Mouse (Mus musculus): ENCODE data around the gene Gm11634. TPM values are rescaled to one million over a fixed set of nuclear protein-coding genes. Genes with fewer than 3 reads are reported as not detected.

Gene Gm11634
- total and polyA plus RNA-seq, 2 experiments from 2014 or later = not detected

DNA sequence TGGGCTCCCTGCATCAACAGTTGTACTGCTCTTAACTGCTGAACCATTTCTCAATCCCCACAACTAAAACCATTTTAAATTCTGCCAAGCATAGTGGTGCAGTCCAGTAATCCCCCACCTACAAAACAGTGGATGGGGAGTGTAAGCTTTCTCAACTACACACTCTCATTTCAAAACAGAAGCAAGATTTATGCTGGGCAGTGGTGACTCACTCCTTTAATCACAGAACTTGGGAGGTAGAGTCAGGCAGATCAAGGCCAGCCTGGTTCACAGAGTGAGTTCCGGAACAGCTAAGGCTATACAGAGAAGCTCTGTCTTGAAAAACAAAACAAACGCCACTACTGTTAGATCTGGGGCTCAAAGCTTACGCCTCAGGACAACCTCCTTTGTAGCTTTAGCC lies 19.5 kb upstream of the Gm11634 start:
- DNase-seq (no peak), ATAC-seq (no peak)
- no peaks in the 10 kb centered on the region for H3K27me3 ChIP-seq (ENCODE audit: insufficient read depth, low read length)
- 70% methylated on average over 3 of the region's 3 CpGs for WGBS
- TF ChIP-seq CTCF (IDR thresholded peaks at IDR 0.05; ENCODE audit: low read depth) = no peak
- peaks cover 18% of the 10 kb centered on the region for H3K4me1 ChIP-seq (ENCODE audit: insufficient read depth)
- H3K9me3 ChIP-seq (ENCODE audit: low read length) = no peaks in the 10 kb centered on the region
- H3K4me2 ChIP-seq (ENCODE audit: low read depth) = no peak overlapping the region
- no peak overlapping the region for H3K9ac ChIP-seq
- H3K4me3 ChIP-seq (ENCODE audit: low read depth, low read length) = no peak overlapping the region
- H3K27ac ChIP-seq (ENCODE audit: low read depth, low read length) = no peak overlapping the region; the same call in 1 of the 2 replicates
- H3K36me3 ChIP-seq (ENCODE audit: insufficient read depth) = no peaks in the 10 kb centered on the region

DNA sequence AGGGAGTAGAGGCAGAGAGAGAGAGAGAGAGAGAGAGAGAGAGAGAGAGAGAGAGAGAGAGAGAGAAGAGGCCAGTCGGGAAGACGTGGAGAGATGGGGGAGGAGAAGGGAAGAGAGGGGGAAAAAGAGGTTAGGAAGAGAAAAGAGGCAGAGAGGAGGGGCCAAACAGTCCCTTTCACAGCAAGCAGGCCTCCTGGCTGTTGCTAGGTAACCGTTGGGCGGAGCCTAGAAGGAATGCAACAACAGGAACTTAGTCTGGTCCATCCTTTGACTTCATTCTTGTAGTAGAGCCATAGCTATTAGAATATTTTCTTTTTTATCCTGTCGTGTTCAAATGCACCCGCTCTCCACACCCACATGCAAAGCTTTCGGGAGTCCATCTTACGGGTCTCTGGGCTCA lies 18.8 kb upstream of the Gm11634 start:
- WGBS = 3% methylated on average over 7 of the region's 8 CpGs
- H3K4me1 ChIP-seq (ENCODE audit: insufficient read depth) = peaks cover 18% of the 10 kb centered on the region
- no peaks in the 10 kb centered on the region for H3K27me3 ChIP-seq (ENCODE audit: insufficient read depth, low read length)
- peak; percentile 80 for DNase-seq
- peak overlapping the region; percentile 79 for H3K27ac ChIP-seq (ENCODE audit: low read depth, low read length)
- no peaks in the 10 kb centered on the region for H3K36me3 ChIP-seq (ENCODE audit: insufficient read depth)
- no peaks in the 10 kb centered on the region for H3K9me3 ChIP-seq (ENCODE audit: low read length)
- TF ChIP-seq CTCF (IDR thresholded peaks at IDR 0.05; ENCODE audit: low read depth) = no peak
- H3K9ac ChIP-seq = peak overlapping the region; percentile 31; the same call in 1 of the 2 replicates
- H3K4me3 ChIP-seq (ENCODE audit: low read depth, low read length) = peak overlapping the region; percentile 5; the same call in 1 of the 2 replicates
- peak overlapping the region; percentile 33 for H3K4me2 ChIP-seq (ENCODE audit: low read depth)
- peak; percentile 88 for ATAC-seq

DNA sequence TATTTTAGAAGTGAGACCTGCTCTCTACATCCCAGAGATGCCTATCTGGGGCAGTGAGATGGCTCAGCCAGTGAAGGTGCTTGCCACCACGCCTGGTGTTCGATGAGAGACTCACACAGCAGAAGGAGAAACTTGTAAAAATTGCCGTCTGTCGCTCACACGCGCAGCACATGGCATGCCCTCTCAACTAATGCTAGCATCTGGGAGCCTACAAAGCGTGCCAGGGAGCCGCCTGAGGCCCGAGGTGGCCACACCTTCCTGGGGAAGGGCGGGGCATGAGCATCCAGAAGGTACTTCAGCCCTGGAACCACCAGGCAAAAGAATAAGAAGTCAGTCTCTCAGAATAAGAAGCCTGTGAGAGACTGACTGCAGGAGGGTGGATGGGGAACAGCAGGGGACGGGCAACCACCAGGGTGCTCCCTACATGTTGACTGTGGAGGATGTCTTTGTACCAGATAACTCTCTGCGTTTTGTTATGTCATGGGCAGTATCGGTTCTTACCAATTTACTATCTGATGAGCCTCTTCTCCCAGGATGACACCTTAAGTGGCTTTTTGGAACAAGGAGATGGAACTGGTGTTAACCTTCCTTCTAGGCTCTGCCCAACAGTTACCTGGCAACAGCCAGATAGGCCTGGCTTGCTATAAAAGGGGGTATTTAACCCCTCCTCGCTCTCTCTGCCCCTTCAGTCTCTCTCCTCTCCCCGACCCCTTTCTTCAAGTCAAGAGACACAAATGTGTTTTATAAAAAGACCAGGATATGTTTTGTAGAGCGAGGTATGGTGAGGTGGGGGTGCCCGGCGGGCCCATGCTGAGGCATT lies 18.1 kb upstream of the Gm11634 start:
- Histone ChIP-seq H3K4me1 (ENCODE audit: insufficient read depth) (peaks cover 18% of the 10 kb centered on the region), H3K4me2 (ENCODE audit: low read depth) (peak overlapping the region; percentile 33), H3K9me3 (ENCODE audit: low read length) (no peaks in the 10 kb centered on the region), H3K27ac (ENCODE audit: low read depth, low read length) (peak overlapping the region; percentile 79), H3K36me3 (ENCODE audit: insufficient read depth) (no peaks in the 10 kb centered on the region), H3K27me3 (ENCODE audit: insufficient read depth, low read length) (no peaks in the 10 kb centered on the region), H3K9ac (0 out of 2 replicates have a peak overlapping the region, but pooled peaks have one; percentile 6), H3K4me3 (ENCODE audit: low read depth, low read length) (no peak overlapping the region)
- DNase-seq (peak; percentile 58), ATAC-seq (peak; percentile 67)
- 18% methylated on average over 18 of the region's 18 CpGs for WGBS
- TF ChIP-seq CTCF (IDR thresholded peaks at IDR 0.05; ENCODE audit: low read depth) = peak; percentile 21

- 92% methylated on average over 8 of the region's 8 CpGs for WGBS
- Histone ChIP-seq H3K9ac (no peak overlapping the region), H3K4me3 (ENCODE audit: low read depth, low read length) (no peak overlapping the region), H3K36me3 (ENCODE audit: insufficient read depth) (no peaks in the 10 kb centered on the region), H3K4me2 (ENCODE audit: low read depth) (no peak overlapping the region), H3K9me3 (ENCODE audit: low read length) (no peaks in the 10 kb centered on the region), H3K4me1 (ENCODE audit: insufficient read depth) (peaks cover 18% of the 10 kb centered on the region), H3K27ac (ENCODE audit: low read depth, low read length) (no peak overlapping the region), H3K27me3 (ENCODE audit: insufficient read depth, low read length) (no peaks in the 10 kb centered on the region)
- ATAC-seq = no peak
- no peak for TF ChIP-seq CTCF (IDR thresholded peaks at IDR 0.05; ENCODE audit: low read depth)
- no peak for DNase-seq
Measured at GRCm38 (mm10) chr11:101616104-101616503, 17.0 kb upstream of the Gm11634 start.

DNA sequence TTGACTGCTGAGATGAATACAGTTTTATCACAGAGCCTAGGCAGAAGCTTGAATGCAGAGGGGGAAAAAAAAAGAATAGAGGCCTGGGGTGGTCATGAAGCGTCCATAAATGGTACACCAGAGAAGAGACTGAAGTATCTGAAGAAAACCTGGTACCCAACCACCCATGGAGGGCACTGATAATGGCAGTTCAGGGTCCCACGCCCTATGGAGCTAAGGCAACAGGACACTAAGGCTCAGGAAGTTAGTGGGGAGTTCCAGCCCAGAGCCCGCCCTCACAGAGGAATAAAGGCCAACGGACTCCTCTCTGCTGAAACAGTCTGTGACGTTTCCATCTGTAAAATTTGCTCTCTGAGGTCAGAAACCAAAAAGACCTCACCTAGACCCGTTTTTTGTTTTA lies 16.3 kb upstream of the Gm11634 start:
- DNase-seq = no peak
- no peak for TF ChIP-seq CTCF (IDR thresholded peaks at IDR 0.05; ENCODE audit: low read depth)
- Histone ChIP-seq H3K36me3 (ENCODE audit: insufficient read depth) (no peaks in the 10 kb centered on the region), H3K4me2 (ENCODE audit: low read depth) (no peak overlapping the region), H3K27ac (ENCODE audit: low read depth, low read length) (no peak overlapping the region), H3K4me1 (ENCODE audit: insufficient read depth) (peaks cover 18% of the 10 kb centered on the region), H3K4me3 (ENCODE audit: low read depth, low read length) (no peak overlapping the region), H3K9ac (no peak overlapping the region), H3K27me3 (ENCODE audit: insufficient read depth, low read length) (no peaks in the 10 kb centered on the region), H3K9me3 (ENCODE audit: low read length) (no peaks in the 10 kb centered on the region)
- WGBS = 80% methylated on average over 6 of the region's 6 CpGs
- no peak for ATAC-seq

DNA sequence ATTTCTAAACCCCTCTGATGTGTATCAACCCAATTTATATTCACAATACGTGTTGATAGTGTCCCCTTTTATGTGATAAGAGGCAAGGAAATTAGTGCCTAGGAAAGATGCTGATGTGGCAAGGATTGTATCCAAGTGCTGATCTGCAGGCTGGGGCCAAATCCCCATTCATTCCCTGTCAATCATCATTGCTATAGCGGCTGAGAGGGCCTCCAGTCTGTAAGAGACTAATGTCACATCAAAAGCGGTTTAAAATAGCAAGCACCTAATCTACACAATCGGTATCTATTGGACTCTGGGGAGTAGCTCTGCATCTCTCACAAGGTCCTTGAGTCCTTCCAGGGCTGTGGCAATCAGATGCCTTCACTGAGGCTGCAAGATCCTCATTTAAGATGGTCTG lies 15.1 kb upstream of the Gm11634 start:
- Histone ChIP-seq H3K4me1 (ENCODE audit: insufficient read depth) (peaks cover 18% of the 10 kb centered on the region), H3K27me3 (ENCODE audit: insufficient read depth, low read length) (no peaks in the 10 kb centered on the region), H3K27ac (ENCODE audit: low read depth, low read length) (no peak overlapping the region), H3K4me3 (ENCODE audit: low read depth, low read length) (no peak overlapping the region), H3K36me3 (ENCODE audit: insufficient read depth) (no peaks in the 10 kb centered on the region), H3K4me2 (ENCODE audit: low read depth) (no peak overlapping the region), H3K9me3 (ENCODE audit: low read length) (no peaks in the 10 kb centered on the region), H3K9ac (no peak overlapping the region)
- ATAC-seq (no peak), DNase-seq (no peak)
- 20% methylated on average over 4 of the region's 4 CpGs for WGBS
- TF ChIP-seq CTCF (IDR thresholded peaks at IDR 0.05; ENCODE audit: low read depth) = no peak

DNA sequence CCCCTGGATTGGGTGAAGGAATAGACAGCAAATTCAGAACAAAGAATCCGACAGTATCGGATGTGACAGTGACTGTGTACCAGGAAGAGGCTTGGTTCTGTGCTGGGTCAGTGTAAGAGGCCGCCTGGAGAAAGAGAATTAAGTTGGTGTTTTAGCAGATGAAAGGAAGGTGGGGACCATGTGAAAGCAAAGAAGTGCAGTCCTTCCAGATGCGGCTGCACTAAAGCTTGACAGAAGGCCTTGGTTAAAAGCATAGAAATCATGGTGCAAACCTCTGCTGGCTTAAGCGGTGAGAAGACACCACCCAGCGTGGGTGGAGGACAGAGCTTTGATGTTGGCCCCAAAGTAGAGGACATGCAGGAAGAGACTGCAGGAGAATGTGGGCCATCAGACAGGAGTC lies 14.5 kb upstream of the Gm11634 start:
- Histone ChIP-seq H3K27me3 (ENCODE audit: insufficient read depth, low read length) (no peaks in the 10 kb centered on the region), H3K4me2 (ENCODE audit: low read depth) (no peak overlapping the region), H3K9me3 (ENCODE audit: low read length) (no peaks in the 10 kb centered on the region), H3K36me3 (ENCODE audit: insufficient read depth) (no peaks in the 10 kb centered on the region), H3K9ac (no peak overlapping the region), H3K4me3 (ENCODE audit: low read depth, low read length) (no peak overlapping the region), H3K27ac (ENCODE audit: low read depth, low read length) (no peak overlapping the region), H3K4me1 (ENCODE audit: insufficient read depth) (peaks cover 18% of the 10 kb centered on the region)
- DNase-seq = no peak
- TF ChIP-seq CTCF (IDR thresholded peaks at IDR 0.05; ENCODE audit: low read depth) = no peak
- WGBS = 71% methylated on average over 6 of the region's 6 CpGs
- ATAC-seq = no peak

Data from forebrain, postnatal 0 days (tissue).